Mouse (Mus musculus) left cerebral cortex, postnatal 10 days (tissue): ENCODE measurements around the gene Ano2. TPM values are rescaled to one million over a fixed set of nuclear protein-coding genes. Genes with fewer than 3 reads are reported as not detected.

Experiments
- DNase-seq, 2 experiments: peaks; one replicate each; pipeline ENCODE4 v3.0.0; 2021 to 2022; ENCODE audit warnings: low spot score in 2 of 2, mixed read lengths in 1 of 2; ENCODE audit errors: extremely low spot score in 1 of 2
- intact Hi-C: fragments of 180-260 bp; cut with DNase I; formaldehyde crosslinking; loops from one replicate; pipeline ENCODE4 v1.15.1; 2025
- total RNA-seq, 2 experiments: library from RNA; stranded (reverse); gene quantifications; 2 replicates each; pipeline ENCODE4 v1.2.3; 2021

Gene Ano2
- total RNA-seq, 2 experiments from 2014 or later = 2.0 to 2.9 TPM

DNA sequence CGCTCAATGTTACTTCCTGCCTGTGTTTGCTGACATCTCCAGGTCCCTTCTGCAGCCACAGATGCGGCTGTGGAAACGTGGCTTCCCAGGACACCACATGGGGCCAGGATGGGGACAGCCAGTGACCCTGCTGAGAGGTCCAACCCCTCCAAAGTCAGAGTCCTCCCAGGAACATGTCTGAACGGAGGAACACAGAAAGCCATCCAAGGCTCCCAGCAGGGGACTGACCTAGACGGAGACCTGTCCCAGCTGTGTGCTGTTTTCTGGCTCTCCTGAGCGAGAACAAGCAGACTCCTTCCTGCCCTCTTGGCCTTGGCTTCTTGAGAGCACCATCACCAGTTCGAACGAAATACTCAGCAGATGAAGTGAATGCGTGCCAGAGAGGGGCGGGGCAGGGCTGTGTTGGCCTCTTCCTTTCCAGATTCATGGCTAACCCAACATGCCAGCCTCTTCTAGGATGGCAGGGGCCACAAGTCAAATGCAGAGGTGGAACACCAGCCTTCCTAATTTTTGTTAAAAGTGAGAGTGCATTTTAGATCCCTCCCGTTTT lies 39.8 kb downstream of the Ano2 start:
- intact Hi-C loops = no loop called here
- DNase-seq = peak in 1 of 2 experiments; percentile 70

DNA sequence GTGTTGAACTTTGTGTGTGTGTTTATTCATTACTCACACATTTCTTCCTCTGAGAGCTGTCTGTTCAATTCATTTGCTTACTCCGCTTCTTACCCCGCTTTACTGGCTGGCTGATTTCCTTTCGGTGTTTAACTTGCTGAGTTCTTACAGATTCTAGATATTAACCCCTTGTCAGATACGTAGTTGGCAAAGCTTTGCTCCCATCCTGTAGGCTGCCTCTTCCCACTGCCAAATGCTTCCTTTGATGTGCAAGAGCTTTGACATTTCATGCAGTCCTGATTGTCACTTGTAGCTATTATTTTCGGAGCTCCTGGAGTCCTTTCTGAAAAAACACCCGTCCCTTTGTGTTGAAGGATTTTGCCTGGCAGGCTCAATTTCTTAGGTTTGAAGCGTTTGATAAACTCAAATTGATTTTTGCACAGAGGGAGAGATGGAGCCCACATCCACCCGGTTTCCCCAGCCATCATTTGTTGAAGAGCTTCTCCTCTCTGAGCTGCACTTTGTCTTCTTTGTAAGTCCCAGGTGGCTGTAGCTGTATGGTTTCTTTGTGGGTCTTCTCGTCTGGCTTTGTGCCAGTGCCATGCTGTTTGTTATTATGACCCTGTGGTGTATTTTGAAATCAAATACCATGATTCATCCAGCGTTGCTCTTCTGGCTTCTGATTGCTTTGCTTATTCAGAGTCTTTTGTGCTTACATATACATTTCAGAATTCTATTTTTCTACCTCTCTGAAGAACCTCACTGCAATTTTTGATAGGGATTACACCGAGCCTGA lies 47.5 kb downstream of the Ano2 start:
- intact Hi-C loops = no loop called here
- DNase-seq = no peak

DNA sequence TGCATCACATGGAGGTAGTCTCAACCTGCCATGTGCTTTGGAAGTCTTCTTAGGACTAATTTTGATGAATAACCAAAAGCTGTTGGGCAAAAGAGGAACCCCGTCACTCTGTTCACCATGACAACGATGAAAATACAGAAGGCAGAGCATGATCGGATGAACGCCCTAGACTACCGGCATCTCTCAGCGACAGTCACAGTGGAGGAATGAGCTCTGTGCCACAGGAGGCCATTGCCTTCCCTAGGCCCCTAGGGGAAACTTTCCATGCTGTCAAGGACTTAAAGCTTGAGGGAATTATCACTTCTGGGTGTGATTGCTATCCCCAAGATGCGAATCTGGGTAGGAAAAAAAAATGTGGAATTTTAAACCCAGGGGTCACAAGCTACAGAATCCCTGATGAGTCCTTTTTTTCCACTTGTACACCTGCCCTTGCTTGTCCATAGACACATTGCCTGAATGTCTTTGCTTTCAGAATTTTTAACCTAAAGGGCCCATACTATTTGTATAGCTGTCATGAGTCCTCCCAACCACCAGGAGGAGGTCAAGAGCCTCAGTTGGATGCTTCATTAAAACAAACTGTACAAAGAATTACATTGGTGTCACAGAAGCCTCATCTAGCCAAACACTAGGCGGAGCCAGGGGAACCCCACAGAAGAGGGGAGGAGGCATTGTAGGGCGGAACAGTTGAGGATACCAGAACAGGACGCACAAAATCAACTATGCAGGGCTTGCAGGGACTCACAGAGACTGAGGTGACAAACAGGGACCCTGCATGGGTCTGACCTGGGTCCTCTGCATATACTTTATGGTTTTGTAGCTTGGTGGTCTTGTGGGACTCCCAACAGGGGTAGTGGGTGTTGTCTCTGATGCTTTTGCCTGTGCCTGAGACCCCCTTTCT lies 53.2 kb downstream of the Ano2 start:
- intact Hi-C loops = no loop called here
- DNase-seq = no peak

DNA sequence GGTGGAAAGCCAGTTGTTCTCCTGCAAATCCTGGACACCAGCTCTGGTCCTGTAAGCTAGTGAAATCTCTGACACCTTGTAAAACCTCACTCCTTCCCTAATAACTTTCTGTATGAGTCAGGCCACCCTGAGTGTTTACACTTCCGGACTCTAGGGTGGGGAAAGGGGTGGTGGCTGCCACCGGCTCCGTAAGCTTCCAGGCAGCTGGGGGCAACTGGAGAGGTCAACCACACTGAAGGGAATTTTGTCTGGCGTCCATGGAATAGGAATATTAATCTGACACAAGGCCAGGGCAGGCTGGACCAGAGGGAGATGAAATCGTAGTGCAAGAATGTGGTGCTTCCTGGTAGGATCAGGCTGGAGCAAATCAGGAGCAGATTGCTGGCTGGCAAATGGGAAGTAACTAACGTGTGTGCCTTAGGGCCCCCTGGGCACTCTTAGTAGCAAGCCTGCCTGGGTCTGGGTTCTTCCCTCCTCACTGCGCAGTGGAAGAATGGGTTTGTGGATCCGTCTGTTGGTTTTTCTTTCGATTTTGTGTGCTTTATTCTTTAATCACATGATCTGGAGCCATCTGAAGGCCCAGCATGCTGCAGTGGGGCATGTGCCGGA lies 57.2 kb downstream of the Ano2 start:
- intact Hi-C loops = no loop called here
- DNase-seq = no peak

DNA sequence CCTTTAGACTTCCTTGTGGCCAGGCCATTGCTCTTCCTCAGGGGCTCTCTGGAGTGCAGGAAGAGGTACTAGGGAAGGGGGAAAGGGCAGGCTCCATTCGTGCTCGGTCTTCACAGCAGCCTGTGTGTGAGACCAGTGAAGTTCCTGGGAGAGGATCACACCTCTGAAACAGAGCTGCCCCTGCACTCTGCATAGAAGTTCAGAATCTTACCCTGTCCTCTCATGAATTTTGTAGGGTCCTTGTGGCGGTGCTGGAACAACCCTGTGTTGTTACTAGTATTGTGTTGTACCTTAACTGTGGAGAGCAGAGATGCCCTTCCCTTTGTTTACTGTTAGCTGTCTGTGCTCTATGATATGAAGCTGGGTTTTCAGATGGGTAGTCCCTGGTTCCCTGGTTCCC lies 58.4 kb downstream of the Ano2 start:
- intact Hi-C loops = no loop called here
- no peak for DNase-seq

DNA sequence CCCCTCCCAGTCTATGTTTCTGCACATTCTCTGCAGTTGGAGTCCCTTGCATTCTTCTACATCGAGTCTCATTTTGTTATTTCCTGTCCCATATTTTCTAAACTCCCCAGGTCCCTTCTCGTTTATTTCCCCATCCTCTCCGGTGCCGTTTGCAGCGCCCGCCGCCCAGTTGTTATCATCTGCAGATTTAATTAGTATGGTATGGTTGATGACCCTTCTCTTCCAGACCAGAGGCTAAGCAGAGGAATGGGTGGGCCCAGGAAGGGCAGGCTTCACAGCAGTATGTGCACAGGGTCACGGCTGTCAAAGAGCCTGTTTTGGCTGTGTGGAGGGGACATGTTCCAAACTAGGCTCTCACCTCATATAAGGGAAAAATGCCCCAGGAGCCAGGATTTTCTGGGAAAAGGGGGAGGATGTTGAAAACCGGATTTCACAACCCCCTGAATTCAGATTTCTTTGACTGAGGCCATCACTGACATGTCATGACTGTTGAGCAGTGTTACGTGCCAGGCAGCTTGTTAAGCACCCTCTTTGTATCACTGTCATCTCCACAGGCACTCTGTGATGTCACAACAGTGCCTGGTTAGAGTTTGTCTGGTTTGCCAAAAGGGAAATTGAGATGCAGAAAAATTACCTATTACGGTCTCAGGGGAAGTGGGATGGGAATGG lies 72.8 kb downstream of the Ano2 start:
- intact Hi-C loops = no loop called here
- no peak for DNase-seq

GRCm38 (mm10) chr6:125773256-125773655 lies 83.0 kb downstream of the Ano2 start:
- no peak for DNase-seq
- intact Hi-C loops = no loop called here

- DNase-seq = no peak
- intact Hi-C loops = no loop called here
Observed at GRCm38 (mm10) chr6:125776291-125776690, 86.1 kb downstream of the Ano2 start.

DNA sequence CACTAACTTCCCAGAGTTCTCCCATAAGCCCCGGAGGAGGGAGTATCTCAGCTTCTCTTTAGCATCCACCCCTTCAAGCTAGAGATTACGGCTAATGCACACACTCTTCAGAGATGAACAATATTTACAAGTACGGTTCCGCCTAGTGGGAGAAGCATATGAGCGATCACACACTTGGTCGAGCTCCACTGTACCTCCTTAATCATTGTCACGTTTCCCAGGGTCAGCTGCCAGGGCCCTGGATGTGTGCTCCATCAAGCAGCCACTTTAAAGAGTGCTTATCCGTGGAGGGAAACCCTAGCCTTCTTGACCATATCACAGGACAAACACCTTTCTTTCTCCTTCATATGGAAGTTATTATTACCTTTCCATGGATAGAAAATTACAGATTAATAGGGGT lies 112.7 kb downstream of the Ano2 start:
- no peak for DNase-seq
- intact Hi-C loops = no loop called here

DNA sequence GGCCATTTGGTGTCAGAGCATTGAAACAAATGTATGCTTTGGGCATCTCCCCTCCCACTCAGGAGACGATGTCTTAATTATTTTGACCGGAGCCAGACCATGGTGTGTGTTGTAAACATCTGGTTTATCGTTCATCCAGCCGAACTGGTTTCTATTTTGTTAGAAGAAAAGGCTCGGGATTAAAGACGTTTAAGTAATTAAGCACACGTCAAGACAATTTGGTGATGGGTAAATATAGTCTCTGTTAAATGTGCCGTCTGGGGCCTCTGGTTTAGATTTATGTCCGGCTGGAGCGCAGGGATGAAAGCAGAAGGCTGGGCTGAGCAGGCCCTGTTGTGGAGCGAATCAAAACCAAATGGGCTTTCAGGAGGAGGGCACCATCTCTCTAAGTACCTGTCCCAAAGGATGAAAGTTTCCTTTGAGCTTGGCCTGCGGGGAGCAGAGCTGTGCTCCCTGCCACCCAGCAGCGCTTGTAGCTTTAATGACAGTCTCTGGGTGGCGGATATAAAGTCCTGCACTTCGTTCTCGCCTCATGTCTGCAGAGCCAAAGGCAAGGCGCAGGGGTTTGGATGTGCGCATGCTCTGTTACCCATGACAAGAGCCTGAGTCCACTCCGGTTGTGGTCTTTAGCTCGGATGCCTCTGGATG lies 113.3 kb downstream of the Ano2 start:
- intact Hi-C loops = no loop called here
- DNase-seq = no peak

- intact Hi-C loops = no loop called here
- no peak for DNase-seq
Observed at GRCm38 (mm10) chr6:125808996-125809649, 118.9 kb downstream of the Ano2 start.

- no peak for DNase-seq
- intact Hi-C loops = no loop called here
Observed at GRCm38 (mm10) chr6:125811395-125811794, 121.2 kb downstream of the Ano2 start.

DNA sequence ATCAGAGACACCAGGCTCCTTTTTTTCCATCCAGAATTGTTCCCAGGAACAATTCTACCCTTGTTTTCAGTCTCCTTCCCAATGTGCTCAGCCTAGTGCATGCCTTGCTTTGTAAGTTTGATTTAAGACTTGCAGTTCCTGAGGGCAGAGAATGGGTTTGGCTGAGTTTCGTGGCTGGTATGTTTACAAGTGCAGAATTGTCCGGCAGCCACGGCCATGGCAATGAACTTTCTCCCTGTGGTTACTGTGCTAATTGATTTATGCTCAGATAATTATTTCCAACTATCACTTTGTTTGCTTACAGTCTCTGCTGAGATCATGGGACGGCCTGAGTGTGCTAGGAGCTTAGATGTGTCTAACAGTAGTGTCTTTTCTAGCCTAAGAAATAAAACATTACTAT lies 147.9 kb downstream of the Ano2 start:
- intact Hi-C loops = no loop called here
- no peak for DNase-seq

DNA sequence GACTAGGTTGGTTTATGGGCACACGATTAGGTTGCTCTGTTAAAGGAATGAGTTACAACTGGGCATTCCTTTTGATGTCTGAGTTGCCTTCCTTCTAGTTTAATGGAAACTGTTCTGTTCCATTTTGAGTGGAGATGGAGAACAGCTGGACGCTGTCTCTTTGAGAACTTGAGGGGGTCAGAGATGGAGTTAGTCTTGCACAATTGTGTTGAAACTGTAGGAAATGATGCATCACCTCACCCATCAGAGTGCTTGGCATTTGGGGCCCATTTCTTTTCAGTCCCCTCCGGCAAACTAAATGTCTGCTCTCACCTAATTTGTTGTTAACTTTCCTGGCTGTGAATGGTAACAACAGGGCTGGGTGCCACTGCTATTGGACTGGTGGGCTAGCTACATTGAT lies 151.1 kb downstream of the Ano2 start:
- intact Hi-C loops = no loop called here
- DNase-seq = no peak

GRCm38 (mm10) chr6:125851196-125851595 lies 161.0 kb downstream of the Ano2 start:
- DNase-seq = no peak
- intact Hi-C loops = no loop called here

- peak in 1 of 2 experiments; percentile 10 for DNase-seq
- intact Hi-C loops = no loop called here
Observed at GRCm38 (mm10) chr6:125858294-125858693, 168.1 kb downstream of the Ano2 start.

GRCm38 (mm10) chr6:125868516-125868915 lies 178.3 kb downstream of the Ano2 start:
- intact Hi-C loops = loop anchor here (5.0 to 10.0 kb wide), 2 partner anchors 299 to 536 kb away; partner anchors contain the start of gene Ntf3
- peak in 1 of 2 experiments; percentile 39 for DNase-seq

- DNase-seq = no peak
- intact Hi-C loops = no loop called here
Observed at GRCm38 (mm10) chr6:125871482-125871881, 181.3 kb downstream of the Ano2 start.
